Comparison of ENCODE assay signal across 1 mouse cellular context in genomic region chr14:50930377-50930753, GRCm38 (mm10).
TF ChIP-seq lines count a peak whose summit lies in the region.

No protein-coding gene starts in this region.

TF ChIP-seq in CH12.LX, 34 proteins besides CTCF, POLR2A, EP300 and RAD21:
- TF ChIP-seq RCOR1 (conservative IDR thresholded peaks at IDR 0.05; ENCODE audit: low read depth, low read length) (no peak), NRF1 (IDR thresholded peaks at IDR 0.05; ENCODE audit: low read depth, low read length) (no peak), TCF12 (IDR thresholded peaks at IDR 0.05; ENCODE audit: low read depth, low read length) (no peak), NELFE (IDR thresholded peaks at IDR 0.05; ENCODE audit: low read depth, low read length) (no peak), ZMIZ1 (IDR thresholded peaks at IDR 0.05; ENCODE audit: low read depth, low read length) (no peak), JUN (IDR thresholded peaks at IDR 0.05; ENCODE audit: insufficient read depth, low read depth, low read length) (no peak), IRF4 (IDR thresholded peaks at IDR 0.05; ENCODE audit: low read depth, low read length) (no peak), ZNF384 (IDR thresholded peaks at IDR 0.05; ENCODE audit: low read depth, low read length) (no peak), KAT2A (IDR thresholded peaks at IDR 0.05; ENCODE audit: insufficient replicate concordance, low read length) (no peak), SIN3A (IDR thresholded peaks at IDR 0.05; ENCODE audit: low read length) (no peak), PAX5 (IDR thresholded peaks at IDR 0.05; ENCODE audit: low read length) (no peak), MAX (IDR thresholded peaks at IDR 0.05; ENCODE audit: low read length) (no peak), SMC3 (IDR thresholded peaks at IDR 0.05; ENCODE audit: low read depth, low read length) (no peak), HCFC1 (IDR thresholded peaks at IDR 0.05; ENCODE audit: low read depth, low read length) (no peak)
